Mouse (Mus musculus): ENCODE measurements at regions not wholly inside any gene's neighbourhood (a gene's known extent, or its start where the extent isn't known, plus 50 kb on each side); places are given as distances from the start of the nearest gene placed in this dataset.

DNA sequence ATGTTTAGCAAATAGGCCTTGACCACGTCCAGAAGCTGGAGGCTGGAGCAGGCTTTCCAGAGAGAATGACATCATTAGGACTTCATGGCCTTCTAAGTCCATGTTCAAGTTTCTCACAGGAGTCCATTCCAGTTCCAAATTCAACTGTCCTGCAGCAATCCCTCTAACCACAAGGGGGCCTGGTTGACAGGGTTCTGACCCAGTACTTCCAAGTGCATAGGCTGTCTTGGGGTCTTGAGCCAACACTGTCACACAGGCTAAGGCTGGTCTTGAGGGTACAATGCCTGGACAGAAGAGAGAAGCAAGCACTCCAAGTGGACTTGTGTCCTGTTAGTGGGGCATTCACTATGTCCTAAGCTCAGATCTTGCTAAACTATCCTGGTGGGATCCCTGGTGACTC lies 145.9 kb upstream of the Tmem45b start:
- Histone ChIP-seq H3K4me2 (ENCODE audit: low read length) (no peak overlapping the region), H3K4me1 (ENCODE audit: control insufficient read depth, insufficient read depth, low read length) (no peaks in the 10 kb centered on the region), H3K36me3 (ENCODE audit: control insufficient read depth, insufficient read depth, low read length) (no peaks in the 10 kb centered on the region), H3K9ac (ENCODE audit: low read length) (no peak overlapping the region), H3K4me3 (ENCODE audit: low read depth, low read length) (no peak overlapping the region), H3K27ac (ENCODE audit: low read depth, low read length) (no peak overlapping the region), H3K9me3 (replicated peaks; ENCODE audit: control insufficient read depth, low read length) (no peaks in the 10 kb centered on the region), H3K27me3 (replicated peaks; ENCODE audit: control insufficient read depth, insufficient read depth, low read length) (no peaks in the 10 kb centered on the region)
- ATAC-seq (no peak), DNase-seq (ENCODE audit: low spot score) (no peak)
- WGBS: 56% methylated on average over 1 of the region's 1 CpGs

DNA sequence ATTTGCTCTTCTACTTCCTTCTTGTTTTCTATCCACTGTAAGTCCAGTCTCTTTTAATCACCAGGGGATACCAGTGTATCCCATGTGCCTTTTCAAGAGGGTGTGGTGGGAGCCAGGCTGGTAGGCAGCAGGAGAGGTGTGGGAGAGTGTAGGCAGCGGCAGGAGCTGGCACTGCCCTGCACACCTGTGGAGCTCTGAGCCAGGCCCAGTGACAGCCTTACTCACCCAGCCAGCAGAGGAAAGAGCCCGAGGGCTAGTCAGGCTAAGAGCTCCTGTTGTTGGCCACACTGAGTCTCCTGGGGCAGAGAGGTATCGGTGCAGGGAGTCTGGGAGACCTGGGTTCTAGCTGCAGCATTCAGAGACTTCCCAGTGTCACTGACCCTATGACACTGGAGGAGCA lies 145.5 kb upstream of the Tmem45b start:
- 85% methylated on average over 3 of the region's 3 CpGs for WGBS
- H3K4me2 ChIP-seq (ENCODE audit: low read length): no peak overlapping the region
- no peak for DNase-seq (ENCODE audit: low spot score)

DNA sequence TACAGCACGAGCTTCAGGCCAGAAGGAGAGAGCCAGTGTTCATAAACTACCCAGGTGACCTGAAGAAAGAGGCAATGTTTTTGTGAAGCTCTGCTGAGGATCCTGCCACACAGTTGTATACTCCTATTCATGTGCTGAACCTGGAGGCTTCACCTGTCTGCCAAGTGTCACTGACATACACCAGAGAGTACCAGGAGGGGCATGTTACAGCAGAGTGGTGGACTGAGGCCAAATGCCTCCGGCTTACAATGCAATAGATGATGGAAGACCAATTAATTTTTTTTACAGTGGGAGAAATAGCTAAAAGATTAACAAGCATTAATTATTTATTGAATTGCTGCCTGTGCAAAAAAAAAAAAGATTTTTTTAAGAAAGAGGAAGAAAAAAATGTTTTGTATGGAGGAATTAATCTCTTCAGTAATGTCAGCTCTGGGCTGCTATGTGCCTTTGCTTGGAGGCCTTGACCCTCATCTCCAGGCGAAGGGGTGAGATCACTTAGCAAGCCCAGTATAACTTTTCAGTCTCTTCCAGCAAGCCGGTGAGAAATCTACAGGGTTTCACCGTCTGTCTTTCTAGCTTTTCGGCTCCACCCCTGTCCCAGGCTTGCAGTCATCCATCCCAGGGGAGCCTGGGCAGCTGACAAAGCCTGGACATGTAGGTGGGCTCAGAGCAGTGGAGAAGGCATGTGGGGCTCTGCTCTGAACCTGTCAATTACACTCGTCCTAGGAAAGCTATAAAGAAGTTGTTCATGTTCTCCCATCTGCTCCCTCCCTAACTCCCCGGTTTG lies 144.0 kb upstream of the Tmem45b start:
- Histone ChIP-seq H3K4me1 (ENCODE audit: control insufficient read depth, insufficient read depth, low read length) (no peaks in the 10 kb centered on the region), H3K9ac (ENCODE audit: low read length) (no peak overlapping the region), H3K9me3 (replicated peaks; ENCODE audit: control insufficient read depth, low read length) (no peaks in the 10 kb centered on the region), H3K4me3 (ENCODE audit: low read depth, low read length) (no peak overlapping the region), H3K27me3 (replicated peaks; ENCODE audit: control insufficient read depth, insufficient read depth, low read length) (no peaks in the 10 kb centered on the region), H3K27ac (ENCODE audit: low read depth, low read length) (no peak overlapping the region), H3K36me3 (ENCODE audit: control insufficient read depth, insufficient read depth, low read length) (no peaks in the 10 kb centered on the region), H3K4me2 (ENCODE audit: low read length) (no peak overlapping the region)
- ATAC-seq (no peak), DNase-seq (ENCODE audit: low spot score) (no peak)
- WGBS: 73% methylated on average over 8 of the region's 8 CpGs

More for the DNA sequence above, 145.5 kb upstream of the Tmem45b start:
- Histone ChIP-seq H3K36me3 (ENCODE audit: control insufficient read depth, insufficient read depth, low read length) (no peaks in the 10 kb centered on the region), H3K27ac (ENCODE audit: low read depth, low read length) (no peak overlapping the region), H3K4me1 (ENCODE audit: control insufficient read depth, insufficient read depth, low read length) (no peaks in the 10 kb centered on the region), H3K27me3 (replicated peaks; ENCODE audit: control insufficient read depth, insufficient read depth, low read length) (no peaks in the 10 kb centered on the region), H3K9me3 (replicated peaks; ENCODE audit: control insufficient read depth, low read length) (no peaks in the 10 kb centered on the region), H3K4me3 (ENCODE audit: low read depth, low read length) (no peak overlapping the region), H3K9ac (ENCODE audit: low read length) (no peak overlapping the region)
- no peak for ATAC-seq

DNA sequence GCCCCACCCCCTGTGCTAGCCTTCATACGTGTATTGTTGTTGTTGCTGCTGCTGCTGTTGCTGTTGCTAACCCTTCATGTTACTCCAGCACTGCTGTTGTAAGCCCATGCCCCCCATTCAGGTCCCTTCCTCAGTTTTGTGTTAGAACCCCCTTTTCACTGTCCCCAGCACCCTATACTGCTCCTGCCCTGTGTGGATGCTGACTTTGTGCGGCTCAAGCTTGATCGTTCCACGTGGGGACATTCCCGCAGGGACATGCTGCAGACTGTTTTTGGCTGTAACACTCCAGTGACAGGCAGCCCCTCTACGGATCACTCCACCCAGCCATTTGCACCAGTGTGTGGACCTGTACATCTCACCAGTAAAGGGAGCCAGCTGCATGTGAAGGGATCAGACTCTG lies 142.7 kb upstream of the Tmem45b start:
- DNase-seq (ENCODE audit: low spot score) (no peak), ATAC-seq (no peak)
- Histone ChIP-seq H3K36me3 (ENCODE audit: control insufficient read depth, insufficient read depth, low read length) (no peaks in the 10 kb centered on the region), H3K9me3 (replicated peaks; ENCODE audit: control insufficient read depth, low read length) (no peaks in the 10 kb centered on the region), H3K4me1 (ENCODE audit: control insufficient read depth, insufficient read depth, low read length) (no peaks in the 10 kb centered on the region), H3K4me3 (ENCODE audit: low read depth, low read length) (no peak overlapping the region), H3K4me2 (ENCODE audit: low read length) (no peak overlapping the region), H3K27ac (ENCODE audit: low read depth, low read length) (no peak overlapping the region), H3K9ac (ENCODE audit: low read length) (no peak overlapping the region), H3K27me3 (replicated peaks; ENCODE audit: control insufficient read depth, insufficient read depth, low read length) (no peaks in the 10 kb centered on the region)
- WGBS: 88% methylated on average over 6 of the region's 6 CpGs

DNA sequence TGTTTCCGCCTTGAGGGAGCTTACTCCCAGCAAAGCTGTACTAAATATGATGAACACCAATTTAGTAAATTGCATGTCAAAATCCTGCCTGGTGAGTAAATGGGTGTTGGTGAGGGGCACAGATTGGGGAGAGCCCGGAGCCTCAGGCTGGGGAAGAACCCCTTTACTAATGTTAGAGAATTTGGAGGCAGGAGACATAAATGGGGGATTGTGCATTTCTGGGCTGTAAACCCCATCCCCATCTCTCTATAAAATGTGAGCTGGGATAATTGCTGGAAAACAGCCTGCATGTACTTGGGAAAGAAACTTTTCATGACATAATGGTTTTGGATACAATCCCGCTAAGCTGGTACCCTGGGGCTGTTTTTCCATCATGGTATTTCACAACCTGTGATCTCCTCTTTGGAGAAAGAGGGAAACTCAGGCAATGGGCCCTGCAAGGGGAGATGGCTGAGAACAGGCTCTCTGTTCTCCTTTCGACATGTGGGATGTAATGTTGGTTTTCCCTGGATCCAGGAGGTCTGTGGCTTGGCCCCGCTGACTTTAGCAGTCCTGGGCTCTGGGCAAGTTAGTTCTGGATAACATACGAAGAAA lies 140.3 kb upstream of the Tmem45b start:
- H3K9me3 ChIP-seq (replicated peaks; ENCODE audit: control insufficient read depth, low read length): no peaks in the 10 kb centered on the region
- WGBS: 84% methylated on average over 6 of the region's 6 CpGs
- ATAC-seq: no peak

DNA sequence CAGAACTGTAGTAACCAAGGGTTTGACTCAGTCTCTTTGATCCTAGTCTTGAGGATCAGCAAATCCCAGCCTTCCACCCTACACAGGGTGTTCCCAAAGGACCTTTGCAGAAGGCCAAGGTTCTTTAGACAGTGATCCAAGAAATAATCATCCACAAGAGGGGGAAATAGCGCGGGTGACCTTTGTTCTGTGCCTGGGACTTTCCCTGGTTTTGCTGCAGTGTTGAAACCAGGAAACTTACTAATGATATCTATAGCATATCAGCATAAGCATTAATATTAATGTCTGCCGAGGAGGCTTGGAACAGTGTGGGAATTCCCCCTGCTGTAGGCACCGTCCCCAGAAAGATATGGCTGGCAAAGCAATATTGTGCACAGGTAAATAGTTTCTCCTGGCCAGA lies 138.4 kb upstream of the Tmem45b start:
- no peaks in the 10 kb centered on the region for H3K4me1 ChIP-seq (ENCODE audit: control insufficient read depth, insufficient read depth, low read length)
- H3K4me2 ChIP-seq (ENCODE audit: low read length): no peak overlapping the region
- H3K4me3 ChIP-seq (ENCODE audit: low read depth, low read length): no peak overlapping the region
- ATAC-seq: no peak
- no peak for DNase-seq (ENCODE audit: low spot score)
- no peak overlapping the region for H3K9ac ChIP-seq (ENCODE audit: low read length)
- H3K27ac ChIP-seq (ENCODE audit: low read depth, low read length): no peak overlapping the region
- H3K36me3 ChIP-seq (ENCODE audit: control insufficient read depth, insufficient read depth, low read length): no peaks in the 10 kb centered on the region
- H3K27me3 ChIP-seq (replicated peaks; ENCODE audit: control insufficient read depth, insufficient read depth, low read length): no peaks in the 10 kb centered on the region
- 92% methylated on average over 4 of the region's 4 CpGs for WGBS
- H3K9me3 ChIP-seq (replicated peaks; ENCODE audit: control insufficient read depth, low read length): no peaks in the 10 kb centered on the region

More for the DNA sequence above, 140.3 kb upstream of the Tmem45b start:
- Histone ChIP-seq H3K36me3 (ENCODE audit: control insufficient read depth, insufficient read depth, low read length) (no peaks in the 10 kb centered on the region), H3K4me1 (ENCODE audit: control insufficient read depth, insufficient read depth, low read length) (no peaks in the 10 kb centered on the region), H3K4me3 (ENCODE audit: low read depth, low read length) (no peak overlapping the region), H3K9ac (ENCODE audit: low read length) (no peak overlapping the region), H3K4me2 (ENCODE audit: low read length) (no peak overlapping the region), H3K27me3 (replicated peaks; ENCODE audit: control insufficient read depth, insufficient read depth, low read length) (no peaks in the 10 kb centered on the region), H3K27ac (ENCODE audit: low read depth, low read length) (no peak overlapping the region)
- no peak for DNase-seq (ENCODE audit: low spot score)

DNA sequence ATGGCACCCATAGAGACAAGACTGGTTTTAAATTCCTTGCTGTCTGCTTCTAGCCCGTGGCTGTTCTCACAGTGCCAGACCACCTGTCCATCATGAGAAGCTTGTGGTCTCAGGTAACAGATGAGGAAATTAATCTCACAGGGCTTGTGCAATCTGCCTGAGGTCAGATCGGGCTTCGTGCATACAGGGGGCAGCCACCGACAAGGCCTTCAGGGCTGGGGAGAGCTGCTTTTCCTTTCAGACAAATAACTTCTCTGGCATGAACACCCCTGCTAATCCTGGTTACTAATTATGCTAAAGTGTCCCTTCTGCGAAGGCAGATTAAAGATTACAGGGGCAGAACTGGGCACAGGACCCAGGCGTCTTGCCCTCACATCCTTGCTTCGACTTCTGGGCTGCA lies 130.8 kb upstream of the Tmem45b start:
- no peaks in the 10 kb centered on the region for H3K9me3 ChIP-seq (replicated peaks; ENCODE audit: control insufficient read depth, low read length)
- no peak overlapping the region for H3K27ac ChIP-seq (ENCODE audit: low read depth, low read length)
- no peak for ATAC-seq
- no peak overlapping the region for H3K4me2 ChIP-seq (ENCODE audit: low read length)
- H3K4me1 ChIP-seq (ENCODE audit: control insufficient read depth, insufficient read depth, low read length): no peaks in the 10 kb centered on the region
- H3K36me3 ChIP-seq (ENCODE audit: control insufficient read depth, insufficient read depth, low read length): no peaks in the 10 kb centered on the region
- no peak overlapping the region for H3K4me3 ChIP-seq (ENCODE audit: low read depth, low read length)
- no peak for DNase-seq (ENCODE audit: low spot score)
- no peaks in the 10 kb centered on the region for H3K27me3 ChIP-seq (replicated peaks; ENCODE audit: control insufficient read depth, insufficient read depth, low read length)
- 82% methylated on average over 7 of the region's 7 CpGs for whole genome bisulfite sequencing
- no peak overlapping the region for H3K9ac ChIP-seq (ENCODE audit: low read length)

DNA sequence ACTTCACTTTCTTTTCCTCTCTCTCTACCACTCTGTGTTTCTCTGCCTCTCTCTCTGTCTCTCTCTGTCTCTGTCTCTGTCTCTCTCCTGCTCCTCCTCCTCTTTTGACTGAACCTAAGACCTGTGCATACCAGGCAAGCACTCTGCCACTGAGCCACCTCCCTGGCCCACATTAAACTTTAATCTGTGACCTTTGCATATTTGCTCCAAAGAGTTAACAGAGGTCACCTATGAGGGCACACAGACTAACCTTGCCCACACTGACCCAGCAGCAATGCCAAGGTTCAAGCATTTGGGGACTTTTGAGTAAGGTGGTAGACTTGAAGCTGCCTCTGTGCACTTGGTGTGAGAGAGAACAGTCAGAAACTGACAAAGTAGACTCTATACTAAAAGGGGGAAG lies 123.4 kb upstream of the Tmem45b start:
- no peaks in the 10 kb centered on the region for H3K36me3 ChIP-seq (ENCODE audit: control insufficient read depth, insufficient read depth, low read length)
- H3K4me2 ChIP-seq (ENCODE audit: low read length): no peak overlapping the region
- H3K27me3 ChIP-seq (replicated peaks; ENCODE audit: control insufficient read depth, insufficient read depth, low read length): no peaks in the 10 kb centered on the region
- no peak overlapping the region for H3K27ac ChIP-seq (ENCODE audit: low read depth, low read length)
- H3K9me3 ChIP-seq (replicated peaks; ENCODE audit: control insufficient read depth, low read length): no peaks in the 10 kb centered on the region
- no peaks in the 10 kb centered on the region for H3K4me1 ChIP-seq (ENCODE audit: control insufficient read depth, insufficient read depth, low read length)
- H3K9ac ChIP-seq (ENCODE audit: low read length): no peak overlapping the region
- DNase-seq (ENCODE audit: low spot score) (no peak), ATAC-seq (no peak)
- H3K4me3 ChIP-seq (ENCODE audit: low read depth, low read length): no peak overlapping the region

DNA sequence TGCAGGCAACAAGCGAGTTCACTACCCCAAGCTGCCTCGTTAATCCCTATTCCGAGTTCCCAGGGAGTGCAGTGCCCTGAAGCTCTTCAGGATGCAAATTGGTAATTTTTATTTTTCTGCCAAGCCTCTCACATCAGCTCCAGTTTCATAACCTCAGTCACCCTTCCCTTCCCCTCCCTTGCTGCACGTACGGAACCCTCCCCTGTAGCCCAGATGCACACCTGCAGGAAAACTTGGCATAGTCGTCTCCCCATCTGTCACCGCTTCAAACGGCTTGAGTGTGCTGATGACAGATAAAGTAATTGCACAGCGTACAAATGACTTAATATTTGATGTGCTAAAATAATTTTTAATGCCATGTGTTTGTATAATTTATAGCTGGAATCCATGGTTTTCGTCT lies 119.7 kb upstream of the Tmem45b start:
- no peak overlapping the region for H3K9ac ChIP-seq (ENCODE audit: low read length)
- H3K4me3 ChIP-seq (ENCODE audit: low read depth, low read length): no peak overlapping the region
- DNase-seq (ENCODE audit: low spot score) (peak; percentile 15), ATAC-seq (no peak)
- no peak overlapping the region for H3K4me2 ChIP-seq (ENCODE audit: low read length)
- no peaks in the 10 kb centered on the region for H3K36me3 ChIP-seq (ENCODE audit: control insufficient read depth, insufficient read depth, low read length)
- H3K9me3 ChIP-seq (replicated peaks; ENCODE audit: control insufficient read depth, low read length): no peaks in the 10 kb centered on the region
- no peaks in the 10 kb centered on the region for H3K4me1 ChIP-seq (ENCODE audit: control insufficient read depth, insufficient read depth, low read length)
- H3K27ac ChIP-seq (ENCODE audit: low read depth, low read length): no peak overlapping the region
- WGBS: 66% methylated on average over 10 of the region's 10 CpGs
- no peaks in the 10 kb centered on the region for H3K27me3 ChIP-seq (replicated peaks; ENCODE audit: control insufficient read depth, insufficient read depth, low read length)
